Mouse (Mus musculus): ENCODE data around the gene Stambpl1. TPM values are rescaled to one million over a fixed set of nuclear protein-coding genes. Genes with fewer than 3 reads are reported as not detected.

The Stambpl1 gene
- total and polyA plus RNA-seq, 3 experiments, result not detected

DNA sequence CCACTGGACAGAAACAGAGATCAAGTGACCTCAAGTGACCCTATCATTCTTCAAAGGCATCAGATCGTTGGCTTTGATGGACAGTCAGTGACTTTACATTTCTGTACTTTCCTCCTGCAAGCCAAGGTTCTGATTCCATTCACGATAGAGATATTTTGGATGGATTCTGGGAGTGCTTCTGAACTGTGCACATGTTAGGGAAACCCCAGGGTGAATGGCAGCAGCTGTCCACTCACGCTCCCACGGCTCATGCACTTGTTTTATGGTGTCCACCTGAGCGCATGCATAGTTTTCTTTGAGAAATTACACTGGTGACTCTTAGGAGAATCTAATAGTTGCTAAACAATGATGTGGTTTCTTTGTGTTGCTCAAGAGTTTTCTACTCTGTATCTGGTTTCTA lies 64.1 kb downstream of the Stambpl1 start:
- H3K4me3 ChIP-seq (ENCODE audit: control insufficient read depth in 1 of 2, insufficient read depth in 1 of 2, low read depth in 2 of 2, low read length in 2 of 2), result no peak overlapping the region
- no peak overlapping the region for H3K9ac ChIP-seq (ENCODE audit: control insufficient read depth, low read depth, low read length, poor library complexity, severe bottlenecking)
- H3K36me3 ChIP-seq (ENCODE audit: control insufficient read depth in 1 of 2, insufficient read depth in 2 of 2, low read length in 2 of 2), result no peaks in the 10 kb centered on the region
- H3K9me3 ChIP-seq (replicated peaks; ENCODE audit: insufficient read depth, low read length), result no peaks in the 10 kb centered on the region
- H3K27me3 ChIP-seq (ENCODE audit: control insufficient read depth in 1 of 2, insufficient read depth in 2 of 2, low read length in 2 of 2), result peaks cover 0 to 3% of the 10 kb centered on the region in 2 experiments; a peak in 2 of 4 replicates
- TF ChIP-seq ZNF384 (IDR thresholded peaks at IDR 0.05; ENCODE audit: low read depth, low read length) (no peak), EP300 (IDR thresholded peaks at IDR 0.05; ENCODE audit: low read depth in 1 of 2, low read length in 2 of 2) (no peak), MEF2A (IDR thresholded peaks at IDR 0.05; ENCODE audit: extremely low read depth, insufficient replicate concordance, low read depth, low read length, poor library complexity, severe bottlenecking) (no peak), ZKSCAN1 (IDR thresholded peaks at IDR 0.05; ENCODE audit: low read depth, low read length) (no peak), ELF1 (IDR thresholded peaks at IDR 0.05; ENCODE audit: low read depth, low read length) (no peak), MYC (IDR thresholded peaks at IDR 0.05; ENCODE audit: low read depth, low read length) (no peak), CHD2 (IDR thresholded peaks at IDR 0.05; ENCODE audit: low read length) (no peak), MYB (IDR thresholded peaks at IDR 0.05; ENCODE audit: low read depth, low read length) (no peak), POLR2AphosphoS2 (IDR thresholded peaks at IDR 0.05; ENCODE audit: low read length) (no peak), NELFE (IDR thresholded peaks at IDR 0.05; ENCODE audit: low read depth, low read length) (no peak)
- H3K27ac ChIP-seq (ENCODE audit: control insufficient read depth, low read depth, low read length), result no peak overlapping the region
- H3K79me2 ChIP-seq (ENCODE audit: control insufficient read depth, insufficient read depth, low read length, poor library complexity), result no peaks in the 10 kb centered on the region
- no peak for DNase-seq (ENCODE audit: low read depth, low spot score)
- no peaks in the 10 kb centered on the region; a peak in 1 of 4 replicates for H3K4me1 ChIP-seq (ENCODE audit: control insufficient read depth in 1 of 2, insufficient read depth in 2 of 2, low read length in 2 of 2)

GRCm38 (mm10) chr19:34256936-34257335 lies 64.9 kb downstream of the Stambpl1 start:
- no peak overlapping the region for H3K9ac ChIP-seq (ENCODE audit: control insufficient read depth, low read depth, low read length, poor library complexity, severe bottlenecking)
- H3K4me1 ChIP-seq (ENCODE audit: control insufficient read depth in 1 of 2, insufficient read depth in 2 of 2, low read length in 2 of 2), result no peaks in the 10 kb centered on the region; a peak in 1 of 4 replicates
- no peaks in the 10 kb centered on the region for H3K79me2 ChIP-seq (ENCODE audit: control insufficient read depth, insufficient read depth, low read length, poor library complexity)
- no peak for DNase-seq (ENCODE audit: low read depth, low spot score)
- no peaks in the 10 kb centered on the region for H3K9me3 ChIP-seq (replicated peaks; ENCODE audit: insufficient read depth, low read length)
- H3K4me3 ChIP-seq (ENCODE audit: control insufficient read depth in 1 of 2, insufficient read depth in 1 of 2, low read depth in 2 of 2, low read length in 2 of 2), result no peak overlapping the region
- H3K27me3 ChIP-seq (ENCODE audit: control insufficient read depth in 1 of 2, insufficient read depth in 2 of 2, low read length in 2 of 2), result peaks cover 0 to 3% of the 10 kb centered on the region in 2 experiments; a peak in 2 of 4 replicates
- no peak overlapping the region for H3K27ac ChIP-seq (ENCODE audit: control insufficient read depth, low read depth, low read length)
- H3K36me3 ChIP-seq (ENCODE audit: control insufficient read depth in 1 of 2, insufficient read depth in 2 of 2, low read length in 2 of 2), result no peaks in the 10 kb centered on the region
- TF ChIP-seq MAFK (IDR thresholded peaks at IDR 0.05; ENCODE audit: borderline replicate concordance, low read depth, low read length) (no peak), RAD21 (IDR thresholded peaks at IDR 0.05; ENCODE audit: low read depth, low read length) (no peak), BHLHE40 (IDR thresholded peaks at IDR 0.05; ENCODE audit: borderline replicate concordance, low read depth, low read length) (no peak), CHD2 (IDR thresholded peaks at IDR 0.05; ENCODE audit: low read length) (no peak), USF1 (IDR thresholded peaks at IDR 0.05; ENCODE audit: low read depth, low read length) (no peak), USF2 (IDR thresholded peaks at IDR 0.05; ENCODE audit: borderline replicate concordance in 1 of 2, insufficient read depth in 1 of 2, low read depth in 1 of 2, low read length in 2 of 2) (no peak), CHD1 (IDR thresholded peaks at IDR 0.05; ENCODE audit: low read depth, low read length) (no peak), E2F4 (IDR thresholded peaks at IDR 0.05; ENCODE audit: borderline replicate concordance, low read depth, low read length) (no peak), ZMIZ1 (IDR thresholded peaks at IDR 0.05; ENCODE audit: low read depth, low read length) (no peak), MAX (IDR thresholded peaks at IDR 0.05; ENCODE audit: low read length) (no peak), NRF1 (IDR thresholded peaks at IDR 0.05; ENCODE audit: insufficient read depth, low read depth, low read length, poor library complexity, severe bottlenecking) (no peak), GABPA (IDR thresholded peaks at IDR 0.05; ENCODE audit: low read depth, low read length) (no peak), ELF1 (IDR thresholded peaks at IDR 0.05; ENCODE audit: low read depth, low read length) (no peak), MXI1 (IDR thresholded peaks at IDR 0.05; ENCODE audit: low read depth, low read length) (no peak), GATA1 (IDR thresholded peaks at IDR 0.05; ENCODE audit: low read depth, low read length) (no peak)
